Mouse (Mus musculus) neural tube, embryonic 10.5 days (tissue): ENCODE results near the gene Cntn3.
"Not testable (repeated sequence)": the region's sequence is repeated elsewhere in the genome, so short reads cannot be mapped to it uniquely, and the experiment has no call there.

Experiments
- DNase-seq: peaks from one replicate; pipeline ENCODE4 v3.0.0-alpha.2; 2017; ENCODE audit warnings: low spot score; ENCODE audit errors: extremely low spot score

Cntn3 gene

GRCm38 (mm10) chr6:102573001-102573400 lies at the start of gene Cntn3:
Gene Cntn3, minus strand, starts transcription at chr6:102573101.
- not testable (repeated sequence) for DNase-seq

- DNase-seq: no peak
Measured at GRCm38 (mm10) chr6:102600773-102601172, 27.9 kb upstream of the Cntn3 start.

- DNase-seq: no peak
Measured at GRCm38 (mm10) chr6:102597756-102598155, 24.9 kb upstream of the Cntn3 start.

- no peak for DNase-seq
Measured at GRCm38 (mm10) chr6:102590151-102590550, 17.2 kb upstream of the Cntn3 start.

GRCm38 (mm10) chr6:102589311-102589710 lies 16.4 kb upstream of the Cntn3 start:
- no peak for DNase-seq

GRCm38 (mm10) chr6:102586056-102586455 lies 13.2 kb upstream of the Cntn3 start:
- no peak for DNase-seq

- DNase-seq: no peak
Measured at GRCm38 (mm10) chr6:102583578-102583977, 10.7 kb upstream of the Cntn3 start.

GRCm38 (mm10) chr6:102567496-102567895 lies 5.4 kb downstream of the Cntn3 start:
- no peak for DNase-seq

GRCm38 (mm10) chr6:102565228-102565627 lies 7.7 kb downstream of the Cntn3 start:
- no peak for DNase-seq

- peak; percentile 79 for DNase-seq
Measured at GRCm38 (mm10) chr6:102564011-102564731, 8.7 kb downstream of the Cntn3 start.

- DNase-seq: no peak
Measured at GRCm38 (mm10) chr6:102563431-102563830, 9.5 kb downstream of the Cntn3 start.

- no peak for DNase-seq
Measured at GRCm38 (mm10) chr6:102557521-102557920, 15.4 kb downstream of the Cntn3 start.

GRCm38 (mm10) chr6:102556497-102556896 lies 16.4 kb downstream of the Cntn3 start:
- DNase-seq: no peak

- no peak for DNase-seq
Measured at GRCm38 (mm10) chr6:102555814-102556437, 17.0 kb downstream of the Cntn3 start.

GRCm38 (mm10) chr6:102555067-102555657 lies 17.7 kb downstream of the Cntn3 start:
- no peak for DNase-seq

GRCm38 (mm10) chr6:102541633-102542412 lies 31.1 kb downstream of the Cntn3 start:
- no peak for DNase-seq

GRCm38 (mm10) chr6:102535599-102535998 lies 37.3 kb downstream of the Cntn3 start:
- DNase-seq: no peak

- DNase-seq: no peak
Measured at GRCm38 (mm10) chr6:102523037-102523436, 49.9 kb downstream of the Cntn3 start.

- no peak for DNase-seq
Measured at GRCm38 (mm10) chr6:102520977-102521376, 51.9 kb downstream of the Cntn3 start.

GRCm38 (mm10) chr6:102515231-102515630 lies 57.7 kb downstream of the Cntn3 start:
- no peak for DNase-seq

- no peak for DNase-seq
Measured at GRCm38 (mm10) chr6:102512085-102512484, 60.8 kb downstream of the Cntn3 start.

- DNase-seq: no peak
Measured at GRCm38 (mm10) chr6:102485509-102485908, 87.4 kb downstream of the Cntn3 start.
